Mouse (Mus musculus) spleen, adult 2 months (tissue): ENCODE measurements around the gene Tssc4.

Experiments used
- CTCF ChIP-seq: fragments of 200-500 bp; IDR thresholded peaks from 2 replicates; pipeline ENCODE4 v1.5.1; 2011; ENCODE audit warnings: mild to moderate bottlenecking, inconsistent platforms; ENCODE audit not compliant: insufficient read depth, insufficient read length, insufficient replicate concordance; ENCODE audit errors: extremely low read depth
- POLR2A ChIP-seq: fragments of 200-500 bp; IDR thresholded peaks from 2 replicates; pipeline ENCODE4 v1.6.1; 2011; ENCODE audit warnings: low read depth, low read length, inconsistent platforms

GRCm38 (mm10) chr7:143068882-143069591 is at the start of gene Tssc4:
- TF ChIP-seq CTCF, result no peak
- no peak; the same call in 1 of the 2 replicates for TF ChIP-seq POLR2A
